Comparison of ENCODE assay signal across 8 mouse cellular contexts in genomic region chr9:37530888-37531705, GRCm38 (mm10). TPM values are rescaled to one million over a fixed set of nuclear protein-coding genes. Genes with fewer than 3 reads are reported as not detected.
A peak's percentile ranks its signal among the peaks of the same experiment; 100 is the strongest.
DNase-seq lines count a peak whose midpoint lies in the region; ATAC-seq lines count a peak whose summit lies in the region.

No protein-coding gene starts in this region.

- peak overlapping the region; percentile 27 for H3K9ac ChIP-seq in neural tube, embryonic 15.5 days (replicated peaks)

- DNase-seq in adrenal gland, adult (ENCODE audit: inconsistent age in 2 of 2, low spot score in 1 of 2), result peak; percentile 71 to 86
- no peak for DNase-seq in adrenal gland, adult 8-10 months
- DNase-seq in cerebellum, adult 11-12 months, result peak; percentile 58
- DNase-seq in kidney, adult 18-20 months, result peak; percentile 88
- peak; percentile 79 to 87 for DNase-seq in lung, adult 18-20 months
- DNase-seq in spleen, adult 12 weeks (ENCODE audit: low spot score), result no peak

- 3% methylated on average over 31 of the region's 31 CpGs for WGBS in neural tube, embryonic 15.5 days

- no peak overlapping the region; the same call in 1 of the 2 replicates for H3K27ac ChIP-seq in neural tube, embryonic 15.5 days (replicated peaks)

- peaks cover 39% of the 10 kb centered on the region for H3K4me1 ChIP-seq in neural tube, embryonic 15.5 days

- H3K4me2 ChIP-seq in neural tube, embryonic 15.5 days, result peak overlapping the region; percentile 72

- no peaks in the 10 kb centered on the region for H3K9me3 ChIP-seq in neural tube, embryonic 15.5 days (replicated peaks)

- peak overlapping the region; percentile 36 for H3K4me3 ChIP-seq in neural tube, embryonic 15.5 days (replicated peaks)

- peaks cover 52% of the 10 kb centered on the region for H3K27me3 ChIP-seq in neural tube, embryonic 15.5 days (replicated peaks)

- peak; percentile 56 for ATAC-seq in granulocyte monocyte progenitor cell, adult 5-6 weeks (replicated peaks; ENCODE audit: poor library complexity, severe bottlenecking)
- ATAC-seq in neural tube, embryonic 15.5 days (ENCODE audit: low FRiP score), result peak; percentile 70; the same call in 1 of the 2 replicates

- no peaks in the 10 kb centered on the region for H3K36me3 ChIP-seq in neural tube, embryonic 15.5 days

RNA-seq across cellular contexts. Expression of gene Esam, which starts 3.2 kb away (rescaled TPM):
- total RNA-seq in adrenal gland, adult 8-10 months (2022), result 10 to 100 TPM; 32.9 to 60.4 (median 46.6) TPM
- total RNA-seq in granulocyte monocyte progenitor cell, adult 5-6 weeks (2014; fragmentation: Nextera tagmentation), result not detected in 2 replicates
- not detected in 2 replicates for total RNA-seq in granulocyte monocyte progenitor cell, adult 5-6 weeks (2017)
- 42.2 and 47.0 TPM in 2 replicates for polyA plus RNA-seq in neural tube, embryonic 15.5 days (2015; fragmentation: Nextera tagmentation; extraction: Ambion mirVana)

RNA-seq across cellular contexts. Expression of gene Vsig2, which starts 8.0 kb away (rescaled TPM):
- 1 to 10 TPM; 3.1 to 7.6 (median 5.4) TPM for total RNA-seq in adrenal gland, adult 8-10 months (2022)
- total RNA-seq in granulocyte monocyte progenitor cell, adult 5-6 weeks (2014; fragmentation: Nextera tagmentation), result 3.1 TPM in 1 of 2 replicates, not detected in the other
- total RNA-seq in granulocyte monocyte progenitor cell, adult 5-6 weeks (2017), result not detected in 2 replicates
- polyA plus RNA-seq in neural tube, embryonic 15.5 days (2015; fragmentation: Nextera tagmentation; extraction: Ambion mirVana), result 0.54 and 0.91 TPM in 2 replicates

RNA-seq across cellular contexts. Expression of gene Nrgn, which starts 21.6 kb away (rescaled TPM):
- total RNA-seq in adrenal gland, adult 8-10 months (2022), result 1 to 10 TPM; 1.0 to 1.8 (median 1.5) TPM
- total RNA-seq in granulocyte monocyte progenitor cell, adult 5-6 weeks (2014; fragmentation: Nextera tagmentation), result 4.3 and 12.5 TPM in 2 replicates
- total RNA-seq in granulocyte monocyte progenitor cell, adult 5-6 weeks (2017), result 1.2 and 1.9 TPM in 2 replicates
- 3.8 and 6.9 TPM in 2 replicates for polyA plus RNA-seq in neural tube, embryonic 15.5 days (2015; fragmentation: Nextera tagmentation; extraction: Ambion mirVana)

RNA-seq across cellular contexts. Expression of gene Siae, which starts 24.4 kb away (rescaled TPM):
- total RNA-seq in adrenal gland, adult 8-10 months (2022), result 10 to 100 TPM; 20.8 to 30.8 (median 23.8) TPM
- 11.0 and 16.9 TPM in 2 replicates for total RNA-seq in granulocyte monocyte progenitor cell, adult 5-6 weeks (2014; fragmentation: Nextera tagmentation)
- total RNA-seq in granulocyte monocyte progenitor cell, adult 5-6 weeks (2017), result 10.3 and 10.8 TPM in 2 replicates
- 13.3 and 14.9 TPM in 2 replicates for polyA plus RNA-seq in neural tube, embryonic 15.5 days (2015; fragmentation: Nextera tagmentation; extraction: Ambion mirVana)

RNA-seq across cellular contexts. Expression of gene Msantd2, which starts 42.0 kb away (rescaled TPM):
- 10 to 100 TPM; 17.2 to 33.2 (median 22.6) TPM for total RNA-seq in adrenal gland, adult 8-10 months (2022)
- 24.7 and 30.4 TPM in 2 replicates for total RNA-seq in granulocyte monocyte progenitor cell, adult 5-6 weeks (2014; fragmentation: Nextera tagmentation)
- 20.6 and 31.1 TPM in 2 replicates for total RNA-seq in granulocyte monocyte progenitor cell, adult 5-6 weeks (2017)
- 27.6 and 30.7 TPM in 2 replicates for polyA plus RNA-seq in neural tube, embryonic 15.5 days (2015; fragmentation: Nextera tagmentation; extraction: Ambion mirVana)

Comparison
In these comparisons a context has a peak if more than half of its experiments do, and no peak if none do; other contexts are left out.
1. DNase-seq: peak in adrenal gland, adult (2 of 2), cerebellum, adult 11-12 months (single experiment), kidney, adult 18-20 months (single experiment) and lung, adult 18-20 months (2 of 2); none in adrenal gland, adult 8-10 months (single experiment) and spleen, adult 12 weeks (single experiment).
2. RNA of gene Esam, which starts 3.2 kb away (total RNA-seq): 32.9 to 60.4 TPM in adrenal gland, adult 8-10 months; not detected in granulocyte monocyte progenitor cell, adult 5-6 weeks; every median in the first group is over 10 times any median in the second.